Mouse (Mus musculus): ENCODE results near the gene Cpsf3.

GRCm38 (mm10) chr12:21265946-21266783 is 19.0 kb upstream of the Cpsf3 start:
- TF ChIP-seq CTCF (conservative IDR thresholded peaks at IDR 0.05; ENCODE audit: low read length) (peak; percentile 41), POU5F1 (IDR thresholded peaks at IDR 0.05; ENCODE audit: borderline replicate concordance, low read length) (no peak), NANOG (IDR thresholded peaks at IDR 0.05; ENCODE audit: borderline replicate concordance, low read length) (no peak)
